Mouse (Mus musculus) left cerebral cortex, adult 2 months (tissue): ENCODE measurements at regions not wholly inside any gene's neighbourhood (a gene's known extent, or its start where the extent isn't known, plus 50 kb on each side); places are given as distances from the start of the nearest gene placed in this dataset.
A peak's percentile ranks its signal among the peaks of the same experiment; 100 is the strongest.

ENCODE experiments used
- DNase-seq, 2 experiments: peaks; one replicate each; pipeline ENCODE4 v3.0.0; 2021 to 2022; ENCODE audit warnings: low spot score in 2 of 2, mixed read lengths in 1 of 2; ENCODE audit errors: extremely low spot score in 1 of 2
- H3K27ac ChIP-seq: fragments of 200-600 bp; 2 replicates; pipeline ENCODE4 v1.8.1; 2022
- H3K4me3 ChIP-seq: fragments of 200-600 bp; 2 replicates; pipeline ENCODE4 v1.8.1; 2022
- CTCF ChIP-seq: fragments of 200-600 bp; IDR thresholded peaks from 2 replicates; pipeline ENCODE4 v1.8.1; 2022; ENCODE audit warnings: antibody characterized with exemption, mild to moderate bottlenecking, moderate library complexity
- intact Hi-C: fragments of 180-260 bp; cut with DNase I; formaldehyde crosslinking; loops from one replicate; pipeline ENCODE4 v1.15.1; 2025

DNA sequence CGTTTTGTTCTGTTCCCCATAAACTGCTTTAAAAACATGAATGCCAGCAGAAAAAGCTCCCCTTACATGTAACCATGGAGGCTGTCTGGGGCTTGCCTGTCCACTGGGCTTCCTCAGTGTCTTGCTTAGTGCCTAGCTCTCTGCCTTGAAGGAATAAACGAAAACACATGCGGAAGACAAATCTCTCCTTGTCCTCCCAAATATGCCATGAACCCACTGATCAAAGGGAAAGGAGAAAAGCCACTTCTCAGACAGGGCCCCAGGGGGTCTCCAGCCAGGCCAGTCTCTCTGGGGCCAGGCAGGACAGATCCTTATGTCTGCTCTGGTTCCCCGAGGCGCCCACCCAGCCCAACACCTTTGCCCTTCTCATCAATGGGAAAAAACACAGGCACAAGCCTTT lies 518.6 kb upstream of the 3110018I06Rik start:
- no peak for TF ChIP-seq CTCF
- intact Hi-C loops: no loop called here
- no peak overlapping the region for H3K27ac ChIP-seq
- DNase-seq: no peak
- no peak overlapping the region for H3K4me3 ChIP-seq

DNA sequence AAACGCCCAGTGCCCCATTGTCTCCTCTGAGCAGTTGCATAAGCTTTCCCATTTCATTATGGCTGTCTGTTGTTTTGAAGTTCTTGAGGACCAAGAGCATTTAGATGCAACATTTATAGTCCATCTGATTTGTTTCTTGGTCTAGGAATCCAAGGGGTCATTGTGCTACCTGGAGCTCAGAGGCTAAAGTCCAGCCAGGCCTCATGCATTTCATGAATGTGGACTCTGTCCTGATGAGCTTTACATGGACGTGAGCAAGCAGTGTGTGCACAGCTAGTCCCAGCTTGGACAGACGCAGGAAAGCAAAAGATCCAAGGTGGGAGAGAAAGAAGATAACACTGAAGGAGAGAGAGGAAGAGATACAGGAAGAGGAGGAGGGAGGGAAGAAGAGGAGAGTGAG lies 496.0 kb upstream of the 3110018I06Rik start:
- H3K4me3 ChIP-seq: no peak overlapping the region
- no peak overlapping the region for H3K27ac ChIP-seq
- no peak for DNase-seq
- intact Hi-C loops: no loop called here
- no peak for TF ChIP-seq CTCF

DNA sequence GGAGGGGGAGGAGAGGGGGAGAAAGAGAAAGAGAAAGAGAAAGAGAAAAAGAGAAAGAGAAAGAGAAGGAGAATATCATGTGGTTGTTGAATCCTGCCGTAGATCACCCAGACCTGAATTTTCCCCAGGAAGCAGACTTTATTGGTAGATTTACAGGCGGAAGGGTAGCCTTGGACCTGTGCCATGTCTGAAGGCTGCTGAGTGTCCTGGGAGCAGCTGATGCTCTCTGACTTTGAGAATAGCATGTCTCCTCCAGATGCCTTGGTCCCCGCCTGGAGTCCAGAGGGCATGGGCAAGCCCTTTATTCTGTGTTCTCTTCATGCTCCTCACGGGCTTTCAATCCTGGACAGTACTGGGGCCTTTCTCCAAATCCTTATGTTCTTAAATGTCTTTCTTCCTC lies 495.4 kb upstream of the 3110018I06Rik start:
- no peak for DNase-seq
- H3K27ac ChIP-seq: no peak overlapping the region
- no peak overlapping the region for H3K4me3 ChIP-seq
- TF ChIP-seq CTCF: no peak
- intact Hi-C loops: no loop called here

DNA sequence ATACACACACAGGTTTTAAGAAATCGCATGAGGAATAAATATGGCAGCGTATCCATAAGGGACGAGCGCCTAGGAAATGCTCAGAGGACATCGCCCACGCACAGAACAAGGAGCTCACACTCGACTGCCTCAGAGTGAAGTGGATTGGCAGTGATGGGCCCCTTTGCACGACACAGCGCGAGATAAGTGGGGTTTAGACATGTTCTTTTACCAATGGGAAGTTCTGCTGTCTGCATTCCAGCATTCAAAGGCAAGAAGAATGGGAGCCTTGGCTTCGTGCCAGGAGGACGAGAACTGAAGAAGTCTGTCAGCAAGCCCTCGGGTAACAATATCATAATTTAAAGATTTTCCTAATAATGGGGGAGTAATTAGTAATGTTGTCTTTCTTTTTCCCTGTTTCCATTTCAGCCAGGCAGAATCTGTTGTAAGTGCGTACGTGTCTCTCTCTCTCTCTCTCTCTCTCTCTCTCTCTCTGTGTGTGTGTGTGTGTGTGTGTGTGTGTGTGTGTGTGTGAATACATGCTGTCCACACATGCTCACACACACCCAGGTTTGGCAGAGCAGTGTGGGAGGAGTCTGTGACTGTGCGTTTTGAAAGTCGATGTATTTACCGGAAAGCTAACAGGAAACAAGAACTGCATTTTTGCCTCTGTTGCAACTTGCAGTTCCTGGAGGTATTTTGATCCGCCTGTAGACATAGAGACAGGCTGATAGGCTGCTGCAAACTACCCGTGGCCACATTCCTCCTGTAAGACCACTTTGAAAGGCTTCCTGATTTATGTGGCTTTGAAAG lies 477.2 kb upstream of the 3110018I06Rik start:
- no peak overlapping the region for H3K27ac ChIP-seq
- H3K4me3 ChIP-seq: no peak overlapping the region
- TF ChIP-seq CTCF: no peak
- peak in 1 of 2 experiments; percentile 27 for DNase-seq
- intact Hi-C loops: no loop called here

DNA sequence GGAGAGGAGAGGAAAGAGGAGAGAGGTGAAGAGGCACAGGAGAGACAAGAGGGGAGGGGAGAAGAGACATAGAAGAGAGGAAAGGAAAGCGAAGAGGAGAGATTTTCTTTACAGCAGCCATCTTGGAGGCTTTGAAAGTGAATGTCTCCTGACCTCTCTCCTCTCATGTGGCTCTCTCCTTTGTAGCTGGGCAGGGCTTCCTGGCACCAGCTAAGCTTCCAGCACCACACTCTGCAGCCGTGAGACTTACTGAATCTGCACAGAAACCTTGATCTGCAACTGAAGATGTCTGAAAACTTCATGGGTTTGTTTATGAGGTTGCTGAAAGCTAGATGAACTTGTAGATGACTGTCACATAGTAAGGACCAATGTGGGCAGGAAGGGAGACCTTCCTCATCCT lies 471.6 kb upstream of the 3110018I06Rik start:
- no peak for DNase-seq
- no peak for TF ChIP-seq CTCF
- Histone ChIP-seq H3K27ac (no peak overlapping the region), H3K4me3 (no peak overlapping the region)
- intact Hi-C loops: no loop called here

DNA sequence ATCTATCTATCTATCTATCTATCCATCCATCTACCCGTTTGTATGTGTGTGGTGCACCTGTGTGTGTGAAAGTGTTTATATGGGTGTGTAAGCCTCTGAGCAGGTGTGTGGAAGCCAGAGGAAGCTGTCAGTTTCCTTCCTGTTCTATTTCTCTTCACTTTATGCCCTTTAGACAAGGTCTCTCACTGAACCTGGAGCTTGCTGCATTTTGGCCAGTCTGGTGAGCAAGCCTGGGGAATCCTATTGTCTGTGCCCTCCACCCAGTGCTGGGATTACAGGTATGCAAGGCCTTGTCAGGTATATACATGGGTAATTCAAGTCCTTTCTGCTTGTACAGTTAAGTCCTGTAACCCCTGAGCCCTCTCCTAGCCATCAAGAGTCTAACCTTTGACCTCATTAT lies 466.6 kb upstream of the 3110018I06Rik start:
- H3K4me3 ChIP-seq: no peak overlapping the region
- intact Hi-C loops: no loop called here
- no peak for TF ChIP-seq CTCF
- DNase-seq: no peak
- no peak overlapping the region for H3K27ac ChIP-seq

DNA sequence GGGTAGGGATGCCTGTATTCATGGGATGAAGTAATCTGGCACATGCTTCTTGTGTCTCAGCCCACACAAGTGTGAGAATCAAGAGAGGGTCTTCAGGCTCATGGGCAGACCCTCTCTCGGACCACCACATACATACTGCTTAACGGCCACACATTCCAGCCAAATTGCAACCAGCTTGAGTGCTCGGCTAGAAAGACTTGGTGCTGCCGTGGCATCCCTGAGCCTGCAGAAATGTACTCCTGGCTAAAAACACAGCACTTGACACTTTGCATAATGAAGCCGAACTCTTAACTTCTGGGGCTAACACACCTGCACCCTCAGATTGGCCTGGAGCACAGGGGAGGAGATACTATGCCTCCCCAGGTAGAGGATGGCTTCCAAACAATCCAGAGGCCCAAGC lies 461.6 kb upstream of the 3110018I06Rik start:
- no peak for DNase-seq
- Histone ChIP-seq H3K27ac (no peak overlapping the region), H3K4me3 (no peak overlapping the region)
- intact Hi-C loops: no loop called here
- TF ChIP-seq CTCF: no peak

DNA sequence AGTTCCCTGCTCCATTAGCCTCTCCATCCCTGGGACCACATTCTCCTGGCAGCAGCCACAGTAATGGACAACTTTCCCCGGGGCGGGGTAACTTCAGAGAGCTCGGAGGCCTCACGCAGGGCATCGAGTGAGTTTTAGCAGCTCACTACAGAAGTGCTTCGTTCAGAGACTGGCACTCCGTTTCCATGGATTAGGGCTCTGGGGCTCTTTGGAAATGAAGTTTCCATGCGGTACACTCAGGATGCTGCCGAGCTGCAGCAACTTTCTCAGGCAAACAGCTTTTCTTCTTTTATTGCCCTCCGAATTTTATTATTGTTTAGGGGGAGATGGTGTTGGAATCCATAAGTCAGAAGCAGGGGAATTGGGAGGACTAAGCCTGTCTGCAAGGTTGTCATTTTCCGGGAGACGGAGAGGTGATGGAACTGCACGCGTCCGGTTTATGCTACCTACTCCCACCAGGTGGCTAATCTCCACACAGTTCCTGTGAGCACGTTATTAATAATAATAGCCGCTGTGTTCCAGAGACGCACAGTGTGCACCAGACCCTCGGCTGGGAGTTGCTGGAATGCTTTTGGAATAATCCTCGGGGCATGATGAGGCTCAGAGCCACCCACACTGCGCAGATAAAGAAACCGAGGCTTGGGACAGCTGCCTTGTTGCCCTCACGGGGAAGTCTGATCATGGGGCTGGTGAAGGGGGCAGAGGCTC lies 460.4 kb upstream of the 3110018I06Rik start:
- DNase-seq: no peak
- H3K4me3 ChIP-seq: no peak overlapping the region
- intact Hi-C loops: no loop called here
- H3K27ac ChIP-seq: no peak overlapping the region
- no peak for TF ChIP-seq CTCF

DNA sequence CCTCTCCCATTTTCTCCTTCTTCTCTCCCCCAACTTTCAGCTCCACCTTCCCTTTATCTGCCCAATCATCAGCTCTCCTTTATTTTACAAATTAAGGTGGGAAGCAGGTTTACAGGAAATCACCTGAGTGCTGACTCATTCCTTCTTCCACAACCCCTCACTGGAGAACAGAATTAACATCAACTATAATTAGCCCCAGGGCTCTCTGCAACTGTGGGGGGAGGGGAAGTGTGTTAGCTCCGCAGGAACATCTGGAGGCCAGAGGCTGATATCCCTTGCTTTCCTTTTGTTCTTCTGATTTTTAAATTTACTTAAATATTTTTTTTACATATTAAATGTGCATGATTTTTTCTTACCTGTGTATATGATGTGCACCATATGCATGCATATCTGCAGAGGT lies 459.4 kb upstream of the 3110018I06Rik start:
- Histone ChIP-seq H3K4me3 (no peak overlapping the region), H3K27ac (no peak overlapping the region)
- TF ChIP-seq CTCF: no peak
- intact Hi-C loops: no loop called here
- DNase-seq: no peak

DNA sequence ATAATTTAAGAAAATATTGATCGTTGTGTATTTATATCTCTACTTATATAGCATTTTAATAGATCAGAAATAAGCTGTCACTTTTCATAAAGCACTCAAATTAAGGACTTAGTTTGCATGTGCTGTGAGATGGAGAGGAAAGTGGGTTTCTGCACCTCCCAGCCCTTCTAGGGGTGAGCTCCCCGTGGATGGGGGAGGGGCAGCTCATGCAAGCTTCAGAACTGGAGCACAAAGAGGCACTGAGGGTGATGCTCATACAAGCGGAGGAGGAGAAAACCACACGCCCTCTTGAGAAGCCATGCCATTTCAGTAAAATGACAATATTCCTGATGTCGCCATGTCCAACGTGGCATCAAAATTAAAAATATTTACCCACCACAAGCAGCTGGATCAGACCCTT lies 452.1 kb upstream of the 3110018I06Rik start:
- H3K27ac ChIP-seq: no peak overlapping the region
- no peak for DNase-seq
- no peak for TF ChIP-seq CTCF
- intact Hi-C loops: no loop called here
- no peak overlapping the region for H3K4me3 ChIP-seq

DNA sequence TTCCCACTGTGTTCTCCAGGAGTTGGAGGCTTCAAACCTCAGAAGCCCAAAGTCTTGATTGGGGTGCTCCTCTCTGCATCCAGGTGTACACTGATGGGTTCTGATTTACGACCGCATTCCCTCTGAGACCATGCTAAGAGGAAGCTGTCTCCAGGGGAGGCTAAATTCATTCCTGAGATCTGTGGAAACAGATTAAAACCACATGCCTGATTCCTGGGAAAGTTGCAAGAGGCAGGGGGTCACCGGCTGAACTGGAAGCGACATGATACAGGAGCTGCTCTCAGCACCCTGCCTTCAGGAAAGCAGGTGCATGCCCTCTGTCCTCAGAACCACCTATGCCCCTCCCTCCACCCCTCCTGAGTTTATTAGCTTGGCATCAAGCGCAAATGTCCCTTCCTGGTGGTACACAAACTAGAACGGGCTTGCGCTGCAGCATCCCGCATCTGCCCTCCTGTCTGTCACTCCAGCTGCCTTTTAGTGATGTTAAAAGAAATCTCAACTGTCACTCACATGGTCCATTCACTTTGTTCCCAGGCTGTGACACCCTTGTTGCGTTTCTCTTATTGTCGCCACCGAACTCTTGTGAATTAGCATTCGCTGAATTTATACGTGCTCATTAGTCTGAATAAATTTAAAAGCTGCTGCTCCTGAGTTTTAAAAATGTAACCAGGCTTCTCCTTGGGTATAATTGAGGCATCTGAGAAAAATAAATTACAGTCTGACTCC lies 446.3 kb upstream of the 3110018I06Rik start:
- intact Hi-C loops: no loop called here
- Histone ChIP-seq H3K27ac (no peak overlapping the region), H3K4me3 (no peak overlapping the region)
- no peak for DNase-seq
- TF ChIP-seq CTCF: no peak

DNA sequence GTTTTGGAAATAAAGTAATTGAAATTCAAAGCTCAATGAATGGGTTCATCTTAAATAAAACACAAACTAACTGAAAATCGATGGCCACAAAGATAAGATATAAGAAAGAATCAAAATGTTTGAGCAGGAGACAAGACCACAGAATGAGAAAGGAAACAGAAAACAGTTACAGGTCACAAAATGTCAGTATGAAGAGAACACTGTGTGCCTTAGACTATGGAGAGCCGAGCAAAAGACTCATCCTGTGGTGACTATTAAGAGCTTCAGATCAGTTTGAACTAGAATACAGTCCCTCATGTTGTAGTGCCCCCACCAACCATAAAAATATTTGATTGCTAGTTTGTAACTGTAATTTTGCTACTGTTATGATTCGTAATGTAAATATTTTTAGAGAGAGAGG lies 441.9 kb upstream of the 3110018I06Rik start:
- intact Hi-C loops: no loop called here
- Histone ChIP-seq H3K4me3 (no peak overlapping the region), H3K27ac (no peak overlapping the region; the same call in 1 of the 2 replicates)
- no peak for TF ChIP-seq CTCF
- DNase-seq: no peak
